Mouse (Mus musculus): ENCODE measurements around the gene Rbm6. TPM values are rescaled to one million over a fixed set of nuclear protein-coding genes. Genes with fewer than 3 reads are reported as not detected.

The Rbm6 gene
- polyA plus RNA-seq, 1 experiment: 62.5 TPM

GRCm38 (mm10) chr9:107723794-107724531 is 149.1 kb downstream of the Rbm6 start:
- Histone ChIP-seq H3K27ac (ENCODE audit: insufficient read depth, low read length) (no peak overlapping the region), H3K4me1 (ENCODE audit: control insufficient read depth, insufficient read depth, low read length) (no peaks in the 10 kb centered on the region), H3K4me3 (ENCODE audit: insufficient read depth, low read length) (no peak overlapping the region)

More at GRCm38 (mm10) chr9:107723794-107724531, 149.1 kb downstream of the Rbm6 start:
- TF ChIP-seq POLR2A (IDR thresholded peaks at IDR 0.05; ENCODE audit: extremely low read depth, insufficient read depth, low read length) (no peak), CTCF (IDR thresholded peaks at IDR 0.05; ENCODE audit: extremely low read depth, insufficient read depth, low read length) (no peak)

Other genes starting within 250 kb of the Rbm6 start
- gene Gnai2, start 237.9 kb downstream of the Rbm6 start, polyA plus RNA-seq (2012; rRNA removed): 283 and 286 TPM in 2 replicates
- 134 and 156 TPM in 2 replicates for gene Slc38a3, start 203.7 kb downstream of the Rbm6 start, polyA plus RNA-seq (2012; rRNA removed)
- 0.40 and 0.42 TPM in 2 replicates for gene Gnat1, start 193.5 kb downstream of the Rbm6 start, polyA plus RNA-seq (2012; rRNA removed)
- 29.1 and 30.1 TPM in 2 replicates for gene Sema3f, start 162.8 kb downstream of the Rbm6 start, polyA plus RNA-seq (2012; rRNA removed)
- gene Rbm5, start 102.2 kb downstream of the Rbm6 start, polyA plus RNA-seq (2012; rRNA removed): 138 and 156 TPM in 2 replicates
- 29.4 and 31.2 TPM in 2 replicates for gene Mon1a, start 14.9 kb upstream of the Rbm6 start, polyA plus RNA-seq (2012; rRNA removed)
- gene Mst1r, start 33.6 kb upstream of the Rbm6 start, polyA plus RNA-seq (2012; rRNA removed): 2.0 and 2.4 TPM in 2 replicates
- gene Actl11, start 55.2 kb upstream of the Rbm6 start, polyA plus RNA-seq (2012; rRNA removed): not detected in 2 replicates
- 459 and 489 TPM in 2 replicates for gene Camkv, start 62.4 kb upstream of the Rbm6 start, polyA plus RNA-seq (2012; rRNA removed)
- gene Traip, start 76.9 kb upstream of the Rbm6 start, polyA plus RNA-seq (2012; rRNA removed): 11.1 and 15.7 TPM in 2 replicates
- gene Uba7, start 102.3 kb upstream of the Rbm6 start, polyA plus RNA-seq (2012; rRNA removed): 13.5 and 14.9 TPM in 2 replicates
- gene Gm20661, start 109.8 kb upstream of the Rbm6 start, polyA plus RNA-seq (2012; rRNA removed): 0.15 and 0.35 TPM in 2 replicates
- 4.8 and 7.4 TPM in 2 replicates for gene Inka1, start 112.6 kb upstream of the Rbm6 start, polyA plus RNA-seq (2012; rRNA removed)
- 1.9 and 4.2 TPM in 2 replicates for gene Cdhr4, start 119.3 kb upstream of the Rbm6 start, polyA plus RNA-seq (2012; rRNA removed)
- gene Gm20662, start 123.1 kb upstream of the Rbm6 start, polyA plus RNA-seq (2012; rRNA removed): 4.5 and 5.6 TPM in 2 replicates
- gene Ip6k1, start 129.3 kb upstream of the Rbm6 start, polyA plus RNA-seq (2012; rRNA removed): 180 and 186 TPM in 2 replicates
- gene Gmppb, start 176.0 kb upstream of the Rbm6 start, polyA plus RNA-seq (2012; rRNA removed): 14.4 and 14.5 TPM in 2 replicates
- 1.6 and 1.7 TPM in 2 replicates for gene Amigo3, start 179.9 kb upstream of the Rbm6 start, polyA plus RNA-seq (2012; rRNA removed)
- 0.10 TPM in 1 of 2 replicates, not detected in the other for gene Mst1, start 207.2 kb upstream of the Rbm6 start, polyA plus RNA-seq (2012; rRNA removed)
- 76.2 and 82.3 TPM in 2 replicates for gene Rnf123, start 210.1 kb upstream of the Rbm6 start, polyA plus RNA-seq (2012; rRNA removed)
- gene Apeh, start 221.4 kb upstream of the Rbm6 start, polyA plus RNA-seq (2012; rRNA removed): 26.1 TPM in 2 replicates

Data from cortical plate, adult 2 months (tissue).